19 mouse cellular contexts compared by ENCODE assay signal in genomic region chr2:102410615-102411014, GRCm38 (mm10). TPM values are rescaled to one million over a fixed set of nuclear protein-coding genes. Genes with fewer than 3 reads are reported as not detected.
DNase-seq lines count a peak whose midpoint lies in the region; ATAC-seq and TF ChIP-seq lines count a peak whose summit lies in the region.
"Had no signal": no experiment of that assay in that cellular context is flagged by ENCODE, and none has a peak within 500 bp of the region (broad histone marks: within the 10 kb centered on the region; RNA-seq: fewer than 3 reads in every experiment).

No protein-coding gene starts in this region.

- no peak for ATAC-seq in embryonic facial prominence, embryonic 14.5 days (ENCODE audit: low read depth)
- ATAC-seq in lung, postnatal 0 days = peak; percentile 37; the same call in 1 of the 2 replicates
- ATAC-seq: forebrain, embryonic 13.5 days; forebrain, postnatal 0 days had no signal

- WGBS in embryonic facial prominence, embryonic 14.5 days = 81% methylated on average over 4 of the region's 4 CpGs
- WGBS in embryonic facial prominence, embryonic 10.5 days = 80% methylated on average over 4 of the region's 4 CpGs
- WGBS in lung, postnatal 0 days = 51% methylated on average over 4 of the region's 4 CpGs

- H3K9ac ChIP-seq in embryonic facial prominence, embryonic 14.5 days (ENCODE audit: low read depth, low read length) = no peak overlapping the region
- H3K9ac ChIP-seq in lung, postnatal 0 days (replicated peaks; ENCODE audit: low read depth) = no peak overlapping the region
- H3K9ac ChIP-seq in MEL (ENCODE audit: control insufficient read depth, low read depth, low read length, poor library complexity, severe bottlenecking) = no peak overlapping the region
- H3K9ac ChIP-seq: embryonic facial prominence, embryonic 13.5 days; forebrain, embryonic 13.5 days; forebrain, postnatal 0 days; heart, embryonic 12.5 days; hindbrain, embryonic 15.5 days had no signal

- no peak for TF ChIP-seq EP300 in lung, postnatal 0 days (IDR thresholded peaks at IDR 0.05)
- TF ChIP-seq EP300 in MEL (IDR thresholded peaks at IDR 0.05; ENCODE audit: low read depth in 1 of 2, low read length in 2 of 2) = peak; percentile 31 to 67; a peak in 3 of 4 replicates

- H3K79me2 ChIP-seq in MEL (ENCODE audit: control insufficient read depth, insufficient read depth, low read length, poor library complexity) = no peaks in the 10 kb centered on the region

- no peaks in the 10 kb centered on the region for H3K9me3 ChIP-seq in embryonic facial prominence, embryonic 14.5 days (ENCODE audit: control insufficient read depth, low read length)
- no peaks in the 10 kb centered on the region for H3K9me3 ChIP-seq in embryonic facial prominence, embryonic 10.5 days
- H3K9me3 ChIP-seq in lung, postnatal 0 days (ENCODE audit: low read length) = no peaks in the 10 kb centered on the region
- no peaks in the 10 kb centered on the region for H3K9me3 ChIP-seq in MEL (replicated peaks; ENCODE audit: insufficient read depth, low read length)
- H3K9me3 ChIP-seq: embryonic facial prominence, embryonic 13.5 days; forebrain, embryonic 13.5 days; heart, embryonic 12.5 days; hindbrain, embryonic 15.5 days had no signal

- no peak for TF ChIP-seq POLR2A in MEL (IDR thresholded peaks at IDR 0.05; ENCODE audit: control insufficient read depth in 1 of 2, insufficient read depth in 1 of 2, low read depth in 1 of 2, low read length in 2 of 2, poor library complexity in 1 of 2)

- TF ChIP-seq RAD21 in MEL (IDR thresholded peaks at IDR 0.05; ENCODE audit: low read depth, low read length) = no peak

- H3K27me3 ChIP-seq in embryonic facial prominence, embryonic 14.5 days (replicated peaks; ENCODE audit: control insufficient read depth, insufficient read depth, low read length) = no peaks in the 10 kb centered on the region
- no peaks in the 10 kb centered on the region for H3K27me3 ChIP-seq in embryonic facial prominence, embryonic 10.5 days (replicated peaks; ENCODE audit: low read depth, poor library complexity, severe bottlenecking)
- no peaks in the 10 kb centered on the region for H3K27me3 ChIP-seq in lung, postnatal 0 days (replicated peaks; ENCODE audit: insufficient read depth, low read length)
- no peaks in the 10 kb centered on the region for H3K27me3 ChIP-seq in MEL (ENCODE audit: control insufficient read depth in 1 of 2, insufficient read depth in 2 of 2, low read length in 2 of 2)
- H3K27me3 ChIP-seq: CH12.LX; embryonic facial prominence, embryonic 13.5 days; heart, embryonic 12.5 days; hindbrain, embryonic 15.5 days had no signal

- H3K4me2 ChIP-seq in embryonic facial prominence, embryonic 14.5 days (ENCODE audit: low read depth, low read length) = no peak overlapping the region
- H3K4me2 ChIP-seq in lung, postnatal 0 days (replicated peaks; ENCODE audit: low read depth, low read length) = no peak overlapping the region
- H3K4me2 ChIP-seq: embryonic facial prominence, embryonic 13.5 days; forebrain, embryonic 13.5 days; heart, embryonic 12.5 days; hindbrain, embryonic 15.5 days had no signal

- DNase-seq in embryonic facial prominence, embryonic 14.5 days (ENCODE audit: low spot score) = peak; percentile 14
- DNase-seq in embryonic facial prominence, embryonic 10.5 days (ENCODE audit: low spot score) = no peak
- peak; percentile 67 for DNase-seq in lung, postnatal 0 days (ENCODE audit: low spot score)
- no peak for DNase-seq in lung, postnatal 4 days
- peak; percentile 78 for DNase-seq in MEL (ENCODE audit: low read depth, low spot score)
- DNase-seq in adrenal gland, postnatal 4 days (ENCODE audit: low spot score in 2 of 2) = no peak
- no peak for DNase-seq in thymus, postnatal 14 days
- DNase-seq: adrenal gland, adult 8-10 months; adrenal gland, postnatal 36 days; cerebellum, adult 11 months; cerebellum, adult 9-10 months; cerebellum, postnatal 25 days; forebrain, postnatal 0 days; gastrocnemius, postnatal 25 days had no signal

- no peaks in the 10 kb centered on the region for H3K36me3 ChIP-seq in embryonic facial prominence, embryonic 14.5 days (ENCODE audit: control insufficient read depth, insufficient read depth, low read length)
- H3K36me3 ChIP-seq in embryonic facial prominence, embryonic 10.5 days (replicated peaks) = no peaks in the 10 kb centered on the region
- H3K36me3 ChIP-seq in lung, postnatal 0 days (ENCODE audit: insufficient read depth, low read length) = no peaks in the 10 kb centered on the region
- peaks cover 0 to 57% of the 10 kb centered on the region in 2 experiments; a peak in 2 of 4 replicates for H3K36me3 ChIP-seq in MEL (ENCODE audit: control insufficient read depth in 1 of 2, insufficient read depth in 2 of 2, low read length in 2 of 2)
- H3K36me3 ChIP-seq: embryonic facial prominence, embryonic 13.5 days; heart, embryonic 12.5 days; hindbrain, embryonic 15.5 days had no signal

- no peak overlapping the region for H3K27ac ChIP-seq in embryonic facial prominence, embryonic 14.5 days (replicated peaks; ENCODE audit: low read depth, low read length)
- no peak overlapping the region for H3K27ac ChIP-seq in embryonic facial prominence, embryonic 10.5 days (replicated peaks)
- H3K27ac ChIP-seq in lung, postnatal 0 days (ENCODE audit: low read length) = no peak overlapping the region
- H3K27ac ChIP-seq in MEL (ENCODE audit: control insufficient read depth, low read depth, low read length) = peak overlapping the region; percentile 16; the same call in 1 of the 2 replicates
- H3K27ac ChIP-seq: embryonic facial prominence, embryonic 13.5 days; forebrain, embryonic 13.5 days; hindbrain, embryonic 15.5 days had no signal

- peaks cover 20% of the 10 kb centered on the region for H3K4me1 ChIP-seq in embryonic facial prominence, embryonic 14.5 days (ENCODE audit: control insufficient read depth, insufficient read depth, low read length)
- H3K4me1 ChIP-seq in embryonic facial prominence, embryonic 10.5 days = peaks cover 26% of the 10 kb centered on the region
- no peaks in the 10 kb centered on the region for H3K4me1 ChIP-seq in lung, postnatal 0 days (ENCODE audit: insufficient read depth, low read depth, low read length)
- peaks cover 33 to 48% of the 10 kb centered on the region in 2 experiments for H3K4me1 ChIP-seq in MEL (ENCODE audit: control insufficient read depth in 1 of 2, insufficient read depth in 2 of 2, low read length in 2 of 2)

- TF ChIP-seq CTCF in lung, postnatal 0 days (IDR thresholded peaks at IDR 0.05) = no peak
- TF ChIP-seq CTCF in MEL (IDR thresholded peaks at IDR 0.05 in 2 of 3, conservative IDR thresholded peaks at IDR 0.05 in 1 of 3; ENCODE audit: control insufficient read depth in 1 of 3, insufficient read depth in 1 of 3, low read depth in 2 of 3, low read length in 3 of 3, poor library complexity in 1 of 3, severe bottlenecking in 1 of 3) = no peak

- H3K4me3 ChIP-seq in embryonic facial prominence, embryonic 14.5 days (ENCODE audit: low read depth, low read length) = no peak overlapping the region
- H3K4me3 ChIP-seq in embryonic facial prominence, embryonic 10.5 days = no peak overlapping the region
- no peak overlapping the region for H3K4me3 ChIP-seq in lung, postnatal 0 days (ENCODE audit: low read depth, low read length)
- no peak overlapping the region for H3K4me3 ChIP-seq in MEL (ENCODE audit: control insufficient read depth in 1 of 2, insufficient read depth in 1 of 2, low read depth in 2 of 2, low read length in 2 of 2)
- H3K4me3 ChIP-seq: embryonic facial prominence, embryonic 13.5 days; forebrain, embryonic 13.5 days; heart, embryonic 12.5 days; hindbrain, embryonic 15.5 days had no signal

TF ChIP-seq in MEL, 35 proteins besides CTCF, POLR2A, EP300 and RAD21:
- TF ChIP-seq JUND (IDR thresholded peaks at IDR 0.05; ENCODE audit: low read depth, low read length) (peak; percentile 63; the same call in 1 of the 2 replicates), MAZ (IDR thresholded peaks at IDR 0.05; ENCODE audit: low read depth, low read length) (no peak), GATA1 (IDR thresholded peaks at IDR 0.05; ENCODE audit: low read depth, low read length) (peak; percentile 56), TAL1 (IDR thresholded peaks at IDR 0.05; ENCODE audit: low read length) (peak; percentile 44)

RNA-seq across cellular contexts. Expression of gene Trim44, which starts 3.0 kb away (rescaled TPM):
- polyA plus RNA-seq in embryonic facial prominence, embryonic 14.5 days (2014; fragmentation: Nextera tagmentation; extraction: Ambion mirVana) = 32.1 and 34.5 TPM in 2 replicates
- 23.7 and 24.1 TPM in 2 replicates for polyA plus RNA-seq in embryonic facial prominence, embryonic 10.5 days (2016; fragmentation: Nextera tagmentation; extraction: Ambion mirVana)
- polyA plus RNA-seq in lung, postnatal 0 days (2015; fragmentation: Nextera tagmentation; extraction: Ambion mirVana) = 12.7 and 17.3 TPM in 2 replicates
- total RNA-seq in MEL (2012; rRNA removed) = 19.2 and 21.7 TPM in 2 replicates
- polyA plus RNA-seq in MEL (2012; ENCODE audit: insufficient read depth in 1 of 2, insufficient read length in 2 of 2, low read depth in 1 of 2, low replicate concordance in 2 of 2, missing spikeins in 1 of 2) = 10 to 100 TPM; 49.1 to 55.3 TPM
- 10 to 100 TPM; 77.3 to 87.6 TPM for total RNA-seq in adrenal gland, postnatal 4 days (2021)

RNA-seq across cellular contexts. Expression of gene Fjx1, which starts 41.7 kb away (rescaled TPM):
- polyA plus RNA-seq in embryonic facial prominence, embryonic 14.5 days (2014; fragmentation: Nextera tagmentation; extraction: Ambion mirVana) = 11.8 and 14.9 TPM in 2 replicates
- 9.9 and 10.4 TPM in 2 replicates for polyA plus RNA-seq in embryonic facial prominence, embryonic 10.5 days (2016; fragmentation: Nextera tagmentation; extraction: Ambion mirVana)
- 7.3 and 7.8 TPM in 2 replicates for polyA plus RNA-seq in lung, postnatal 0 days (2015; fragmentation: Nextera tagmentation; extraction: Ambion mirVana)
- not detected in 2 replicates for total RNA-seq in MEL (2012; rRNA removed)
- polyA plus RNA-seq in MEL (2012; ENCODE audit: insufficient read depth in 1 of 2, insufficient read length in 2 of 2, low read depth in 1 of 2, low replicate concordance in 2 of 2, missing spikeins in 1 of 2) = not detected
- total RNA-seq in adrenal gland, postnatal 4 days (2021) = 1 to 10 TPM; 2.7 to 3.6 TPM

Comparison
In these comparisons a context has a peak if more than half of its experiments do, and no peak if none do; other contexts are left out.
1. DNase-seq: peak in embryonic facial prominence, embryonic 14.5 days (single experiment), lung, postnatal 0 days (single experiment) and MEL (single experiment); none in embryonic facial prominence, embryonic 10.5 days (single experiment), lung, postnatal 4 days (0 of 2), adrenal gland, postnatal 4 days (0 of 2) and thymus, postnatal 14 days (single experiment).